Mouse (Mus musculus) heart, adult 2 months (tissue): ENCODE measurements around the gene Hsdl1.

Source experiments
- CTCF ChIP-seq: fragments of 200-600 bp; IDR thresholded peaks from 2 replicates; pipeline ENCODE4 v1.8.1; 2022; ENCODE audit warnings: antibody characterized with exemption, mild to moderate bottlenecking, moderate library complexity
- POLR2A ChIP-seq: fragments of 200-500 bp; IDR thresholded peaks from 2 replicates; pipeline ENCODE4 v1.6.1; 2011; ENCODE audit warnings: mild to moderate bottlenecking, low read depth, low read length, control low read depth; ENCODE audit not compliant: insufficient read depth

DNA sequence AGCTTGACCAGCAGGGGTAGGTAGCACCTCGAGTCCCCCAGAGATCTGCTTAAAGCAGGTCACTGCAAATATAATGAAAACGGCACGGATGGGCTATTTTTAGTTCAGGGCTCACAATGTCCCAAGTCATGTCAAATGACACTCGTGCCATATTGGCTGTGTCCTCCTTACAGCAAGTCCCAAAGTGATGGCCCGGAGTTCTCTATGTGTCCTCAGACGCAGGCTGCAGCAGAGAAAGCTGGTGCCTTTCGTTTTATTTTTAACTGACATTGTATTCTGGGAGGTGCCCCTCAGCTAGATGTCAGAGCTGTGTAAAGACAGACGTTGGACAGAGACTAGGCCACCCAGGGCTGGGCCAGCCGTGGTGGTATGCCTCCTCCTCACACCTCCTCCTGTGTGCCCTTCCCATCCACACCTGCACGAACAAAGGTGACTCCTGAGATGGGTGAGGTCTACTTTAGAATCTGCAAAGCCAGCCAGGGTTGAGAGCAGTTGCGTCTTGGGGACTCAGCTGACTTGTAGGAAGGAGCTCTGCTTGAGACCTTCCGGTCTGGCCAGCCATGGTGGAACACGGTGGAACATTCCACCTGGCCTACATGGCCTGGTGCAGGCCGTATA, 46.0 kb upstream of the Hsdl1 start:
- TF ChIP-seq CTCF (no peak), POLR2A (no peak; the same call in 1 of the 2 replicates)
